Mouse (Mus musculus) cerebellum, adult 9-11 months (tissue): ENCODE measurements around the gene Rasgef1a.

Experiments used
- DNase-seq: peaks from one replicate; pipeline ENCODE4 v3.0.0; 2022

Gene Rasgef1a

GRCm38 (mm10) chr6:118031467-118031866 is 20.2 kb downstream of the Rasgef1a start:
- DNase-seq = no peak

GRCm38 (mm10) chr6:118035639-118036038 is 24.4 kb downstream of the Rasgef1a start:
- no peak for DNase-seq

GRCm38 (mm10) chr6:118036118-118036805 is 25.0 kb downstream of the Rasgef1a start:
- DNase-seq = no peak

- no peak for DNase-seq
Observed at GRCm38 (mm10) chr6:118036866-118037265, 25.6 kb downstream of the Rasgef1a start.

- no peak for DNase-seq
Observed at GRCm38 (mm10) chr6:118045180-118045579, 33.9 kb downstream of the Rasgef1a start.

- DNase-seq = no peak
Observed at GRCm38 (mm10) chr6:118045892-118046291, 34.7 kb downstream of the Rasgef1a start.

- no peak for DNase-seq
Observed at GRCm38 (mm10) chr6:118046511-118046910, 35.3 kb downstream of the Rasgef1a start.

DNA sequence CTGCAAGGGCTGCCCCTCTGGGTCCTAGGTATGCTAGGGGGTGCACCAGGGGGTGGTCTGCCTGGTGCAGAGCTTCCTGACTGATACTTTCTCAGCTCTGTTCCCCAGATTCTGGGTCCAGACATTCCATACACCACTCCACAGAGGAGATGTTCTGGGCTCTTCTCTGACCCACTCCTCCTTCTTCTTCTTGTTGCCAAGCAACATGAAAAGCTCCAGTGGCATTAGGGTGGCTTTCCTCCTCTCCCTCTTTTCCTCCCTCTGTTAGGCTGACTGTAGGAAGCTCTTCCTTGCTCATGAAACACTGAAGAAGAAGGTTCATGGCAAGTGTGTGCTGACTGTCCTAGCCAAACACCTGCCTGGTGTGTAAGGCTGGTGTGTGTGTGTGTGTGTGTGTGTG is 35.7 kb downstream of the Rasgef1a start:
- DNase-seq = no peak

GRCm38 (mm10) chr6:118047811-118048505 is 36.7 kb downstream of the Rasgef1a start:
- peak; percentile 74 for DNase-seq

DNA sequence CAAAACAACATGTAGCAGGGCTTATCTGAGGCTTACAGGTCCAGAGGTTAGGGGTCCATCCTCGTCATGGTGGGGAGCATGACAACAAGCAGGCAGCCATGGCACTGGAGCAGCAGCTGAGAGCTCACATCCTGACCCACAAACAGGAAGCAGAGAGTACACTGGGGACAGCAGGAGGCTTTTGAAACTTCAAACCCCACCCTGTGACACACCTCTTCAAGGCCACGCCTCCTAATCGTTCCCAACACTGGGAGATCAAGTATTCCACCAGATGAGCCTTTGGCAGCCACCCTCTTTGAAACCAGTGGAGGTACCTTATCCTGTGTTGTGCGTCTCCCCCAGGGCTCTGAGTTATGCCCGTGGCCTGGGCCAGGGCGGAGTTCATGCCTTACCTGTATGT is 38.5 kb downstream of the Rasgef1a start:
- no peak for DNase-seq

GRCm38 (mm10) chr6:118051474-118051873 is 40.2 kb downstream of the Rasgef1a start:
- DNase-seq = no peak

DNA sequence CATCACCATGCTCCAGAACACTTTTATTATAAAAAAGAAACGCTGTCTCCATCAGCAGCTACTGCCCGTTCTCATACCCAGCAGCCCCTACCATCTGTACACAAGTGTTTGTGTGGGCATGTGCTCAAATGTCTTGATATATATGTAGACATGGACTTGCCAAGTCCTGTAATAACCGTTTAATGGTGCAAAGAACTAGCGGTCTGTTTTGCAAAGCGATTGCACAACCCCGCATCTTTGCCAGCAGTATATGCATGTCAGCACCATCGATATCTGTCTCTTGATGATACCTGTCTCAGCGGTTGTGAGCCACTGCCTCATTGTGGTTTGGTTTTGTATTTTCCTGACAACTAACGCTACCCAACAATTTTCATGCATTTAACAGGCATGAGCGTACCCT is 44.0 kb downstream of the Rasgef1a start:
- no peak for DNase-seq

- DNase-seq = no peak
Observed at GRCm38 (mm10) chr6:118061266-118061665, 50.0 kb downstream of the Rasgef1a start.

DNA sequence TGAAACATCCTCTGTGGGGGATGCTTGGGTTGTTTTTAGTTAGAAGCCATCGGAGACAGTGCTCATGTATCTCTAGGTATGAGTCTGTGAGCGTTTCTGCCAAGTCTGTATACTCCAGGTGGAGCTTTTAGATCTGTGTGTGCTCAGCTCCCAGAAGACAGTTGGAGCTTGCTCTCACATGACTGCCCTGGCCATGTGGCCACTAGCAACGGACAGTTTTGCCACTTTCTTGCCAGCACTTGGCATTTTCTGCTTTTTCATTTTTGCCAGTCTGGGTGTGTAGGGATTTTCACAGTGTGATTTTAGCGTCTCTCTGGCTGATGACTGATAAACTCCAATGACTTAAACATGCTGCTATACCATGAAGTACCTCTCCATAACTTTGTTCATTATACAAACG is 52.0 kb downstream of the Rasgef1a start:
- DNase-seq = peak; percentile 72

DNA sequence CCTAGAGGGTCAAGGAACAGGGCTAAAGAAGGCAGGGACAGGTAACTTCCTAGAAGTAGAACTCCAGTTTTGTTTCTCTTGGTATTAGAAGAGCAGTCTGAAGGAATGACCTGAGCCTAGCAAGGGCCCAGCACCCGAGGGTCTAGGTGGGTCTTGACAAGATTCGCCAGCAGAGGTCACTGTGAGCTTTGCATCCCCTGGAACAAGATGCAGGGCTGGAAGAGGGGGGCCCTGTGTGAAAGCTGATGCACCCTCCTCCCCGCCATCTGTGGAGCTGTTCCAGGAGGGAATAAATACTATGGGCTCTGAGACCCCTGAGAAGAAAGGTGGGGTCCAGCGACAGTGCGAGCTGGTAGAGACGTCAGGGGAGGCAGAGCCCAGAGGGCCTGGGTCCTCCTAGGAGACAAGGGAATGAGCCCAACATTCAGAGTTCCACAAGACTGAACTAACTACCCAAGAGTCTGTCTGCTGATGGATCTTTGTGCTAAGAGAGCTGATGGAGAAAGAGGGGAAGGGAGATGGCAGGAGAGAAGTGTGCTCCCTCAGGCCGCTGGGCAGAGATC is 53.8 kb downstream of the Rasgef1a start:
- DNase-seq = peak; percentile 84

DNA sequence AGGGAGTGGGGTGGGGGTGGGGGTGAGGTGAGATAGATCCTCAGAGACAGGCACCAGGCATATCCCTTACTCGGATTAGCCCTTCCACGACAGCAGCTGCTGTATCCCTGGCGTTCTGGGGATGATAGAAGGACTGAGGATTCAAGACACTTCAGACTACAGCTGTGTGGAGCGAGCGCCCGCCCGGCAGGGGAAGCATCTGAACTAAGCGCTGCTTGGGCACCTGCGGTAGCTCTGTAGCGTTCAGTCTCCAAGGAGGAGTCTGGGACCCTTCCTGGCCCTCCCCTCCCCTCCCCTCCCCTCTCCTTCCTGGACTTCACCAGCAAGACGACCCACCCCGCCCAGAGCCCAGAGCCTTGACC is 54.6 kb downstream of the Rasgef1a start:
- DNase-seq = no peak

GRCm38 (mm10) chr6:118066199-118067081 is 55.2 kb downstream of the Rasgef1a start:
- peak; percentile 79 for DNase-seq

GRCm38 (mm10) chr6:118067720-118068119 is 56.5 kb downstream of the Rasgef1a start:
- no peak for DNase-seq

DNA sequence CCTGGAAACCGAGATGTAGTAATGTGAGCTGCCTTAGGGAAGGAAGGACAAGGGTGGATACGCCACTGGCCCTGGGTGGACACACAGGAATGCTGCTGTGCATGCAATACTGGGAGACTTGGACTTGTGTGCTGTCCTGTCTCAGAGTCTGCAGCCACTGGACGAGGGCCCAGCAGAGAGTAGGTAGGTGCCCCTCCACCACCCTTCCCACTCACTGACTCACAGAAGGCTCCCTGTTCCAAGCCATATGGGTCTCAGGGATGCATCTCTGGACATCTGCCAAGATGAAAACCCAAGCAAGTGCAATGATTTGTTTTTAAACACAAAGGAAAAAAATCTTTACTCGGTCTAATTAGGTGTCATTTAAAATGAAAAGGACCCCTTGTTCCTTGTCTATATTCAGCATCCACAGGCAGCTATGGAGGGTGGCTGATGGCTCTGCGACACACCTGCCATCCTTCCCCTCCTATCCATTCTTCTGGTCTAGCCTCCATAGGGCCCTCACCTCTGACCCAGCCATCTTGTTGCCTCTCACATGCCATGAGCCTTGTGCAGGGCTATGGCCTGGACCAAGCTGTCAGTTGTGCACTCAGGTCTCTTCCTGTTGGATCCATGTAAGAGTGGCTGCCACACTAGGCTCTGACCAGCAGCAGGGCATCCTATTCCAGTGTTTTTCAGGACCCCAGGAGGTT is 59.2 kb downstream of the Rasgef1a start:
- DNase-seq = peak; percentile 89

DNA sequence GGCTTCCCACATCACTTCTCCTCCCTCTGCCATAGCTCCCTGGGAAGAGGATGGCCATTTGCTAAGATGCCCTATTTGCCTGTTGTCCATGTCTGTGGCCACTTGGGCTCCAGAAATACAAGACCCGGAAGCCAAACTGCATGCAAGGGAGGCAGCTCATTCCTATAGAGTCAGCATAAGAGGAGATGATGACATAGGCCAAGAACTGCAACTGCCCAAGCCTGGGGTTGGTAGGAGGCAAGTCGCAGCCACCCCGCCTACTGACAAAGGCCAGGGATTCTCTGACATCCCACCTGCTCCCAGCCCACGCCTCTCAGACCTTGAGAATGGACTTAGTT is 59.7 kb downstream of the Rasgef1a start:
- DNase-seq = peak; percentile 60

DNA sequence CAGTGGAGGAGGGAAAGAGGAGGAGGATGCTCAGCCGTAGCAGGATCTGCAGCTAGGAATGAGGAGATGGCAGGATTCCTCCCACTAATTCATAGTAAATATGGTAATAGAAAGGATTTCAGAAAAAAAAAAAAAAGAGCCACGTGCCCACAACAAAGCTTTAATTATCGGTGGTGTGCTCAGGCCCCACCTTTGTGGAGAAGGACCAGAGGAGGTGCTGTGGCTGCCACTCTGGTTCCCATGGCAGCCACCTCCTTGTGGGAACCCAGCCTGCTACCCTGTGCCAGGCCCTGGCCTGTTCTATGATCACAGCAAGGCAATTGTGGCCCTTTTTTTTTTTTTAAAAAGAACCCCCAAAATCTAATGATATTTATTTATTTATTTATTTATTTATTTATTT is 60.2 kb downstream of the Rasgef1a start:
- peak; percentile 68 for DNase-seq

DNA sequence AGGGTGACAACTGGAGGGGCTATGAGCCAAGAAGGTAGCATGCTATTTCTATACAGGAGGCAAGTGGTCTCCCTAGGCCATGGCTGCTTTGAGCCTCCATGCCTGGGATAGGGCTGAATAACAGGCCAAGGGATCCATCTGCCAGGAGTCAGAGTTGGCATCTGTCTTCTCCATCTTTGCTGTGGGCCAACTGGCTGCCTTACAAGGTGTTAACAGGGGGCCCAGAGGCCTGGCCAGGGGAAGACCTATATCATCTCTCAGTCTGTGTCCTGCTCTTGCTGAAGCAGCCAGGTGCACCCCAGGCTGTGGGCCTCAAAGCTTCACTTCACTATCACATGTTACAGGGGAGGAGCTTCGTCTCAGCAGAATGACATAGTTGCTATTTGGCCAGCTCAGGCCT is 60.9 kb downstream of the Rasgef1a start:
- DNase-seq = peak; percentile 93

DNA sequence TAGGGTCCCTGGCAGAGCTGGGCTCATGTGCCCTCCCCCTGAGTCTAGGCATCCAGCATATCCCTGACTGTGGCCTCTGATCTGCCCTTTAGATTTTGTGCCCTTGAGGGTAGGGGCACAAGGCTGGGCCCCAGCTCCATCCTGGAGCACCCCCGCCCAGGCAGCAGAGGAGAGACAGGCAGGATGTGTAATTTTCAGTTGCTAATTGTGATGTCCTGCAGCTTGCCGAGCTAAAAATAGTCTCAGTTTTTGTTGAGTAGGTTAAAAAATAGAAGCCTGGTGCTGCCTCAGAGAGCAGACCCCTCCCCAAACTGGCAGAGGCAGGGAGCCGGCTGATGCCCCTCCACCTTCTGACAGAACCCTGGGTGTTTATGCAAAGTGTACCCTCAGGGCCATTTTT is 62.9 kb downstream of the Rasgef1a start:
- DNase-seq = no peak
